Mouse (Mus musculus) MEL (cell line): Measurements from ENCODE around the gene Mlh1. TPM values are rescaled to one million over a fixed set of nuclear protein-coding genes. Genes with fewer than 3 reads are reported as not detected.

ENCODE experiments used
- DNase-seq: peaks from one replicate; pipeline ENCODE4 v3.0.0; 2011; ENCODE audit warnings: low read depth, low spot score
- H3K27ac ChIP-seq: 2 replicates; pipeline ENCODE4 v1.5.1; 2012; ENCODE audit warnings: low read depth, mild to moderate bottlenecking, control low read depth, low read length, moderate library complexity; ENCODE audit not compliant: control insufficient read depth
- H3K27me3 ChIP-seq, 2 experiments: fragments of 150-350 bp in 1 of 2; sonication (generic) in 1 of 2; 2 replicates each; pipeline ENCODE4 v1.6.1; 2012; ENCODE audit warnings: low read length in 2 of 2, mild to moderate bottlenecking in 2 of 2, improper control_type of control experiment in 1 of 2, moderate library complexity in 1 of 2; ENCODE audit not compliant: insufficient read depth in 2 of 2, control insufficient read depth in 1 of 2
- H3K36me3 ChIP-seq, 2 experiments: 2 replicates each; pipeline ENCODE4 v1.6.1; 2012 to 2014; ENCODE audit warnings: low read length in 2 of 2, improper control_type of control experiment in 1 of 2, inconsistent platforms in 1 of 2, mild to moderate bottlenecking in 1 of 2; ENCODE audit not compliant: insufficient read depth in 2 of 2, control insufficient read depth in 1 of 2
- H3K4me1 ChIP-seq, 2 experiments: fragments of 150-350 bp in 1 of 2; sonication (generic) in 1 of 2; 2 replicates each; pipeline ENCODE4 v1.6.1; 2012; ENCODE audit warnings: low read length in 2 of 2, improper control_type of control experiment in 1 of 2, mild to moderate bottlenecking in 1 of 2; ENCODE audit not compliant: insufficient read depth in 2 of 2, control insufficient read depth in 1 of 2
- H3K4me3 ChIP-seq, 2 experiments: fragments of 150-350 bp in 1 of 2; sonication (generic) in 1 of 2; 2 replicates each; pipeline ENCODE4 v1.5.1; 2012; ENCODE audit warnings: low read depth in 2 of 2, low read length in 2 of 2, mild to moderate bottlenecking in 2 of 2, moderate library complexity in 2 of 2, control low read depth in 1 of 2, improper control_type of control experiment in 1 of 2; ENCODE audit not compliant: control insufficient read depth in 1 of 2, insufficient read depth in 1 of 2
- H3K79me2 ChIP-seq: 2 replicates; pipeline ENCODE4 v1.6.1; 2012; ENCODE audit warnings: mild to moderate bottlenecking, low read length, moderate library complexity; ENCODE audit not compliant: control insufficient read depth, poor library complexity, insufficient read depth
- H3K9ac ChIP-seq: 2 replicates; pipeline ENCODE4 v1.6.1; 2012; ENCODE audit warnings: low read depth, mild to moderate bottlenecking, control low read depth, low read length, moderate library complexity; ENCODE audit not compliant: control insufficient read depth, poor library complexity, severe bottlenecking
- H3K9me3 ChIP-seq: fragments of 150-350 bp; sonication (generic); replicated peaks from 2 replicates; pipeline ENCODE4 v1.6.1; 2012; ENCODE audit warnings: mild to moderate bottlenecking, low read length, improper control_type of control experiment, moderate library complexity; ENCODE audit not compliant: insufficient read depth
- CHD1 ChIP-seq: IDR thresholded peaks from 2 replicates; pipeline ENCODE4 v1.6.1; 2012; ENCODE audit warnings: low read depth, mild to moderate bottlenecking, inconsistent platforms, low read length, improper control_type of control experiment
- CHD2 ChIP-seq: IDR thresholded peaks from 2 replicates; pipeline ENCODE4 v1.6.1; 2011; ENCODE audit warnings: low read length, improper control_type of control experiment
- EP300 ChIP-seq, 2 experiments: IDR thresholded peaks; 2 replicates each; pipeline ENCODE4 v1.6.1; 2011; ENCODE audit warnings: improper control_type of control experiment in 2 of 2, low read length in 2 of 2, low read depth in 1 of 2, mild to moderate bottlenecking in 1 of 2
- ETS1 ChIP-seq: IDR thresholded peaks from 2 replicates; pipeline ENCODE4 v1.6.1; 2012; ENCODE audit warnings: low read depth, mild to moderate bottlenecking, inconsistent platforms, low read length, improper control_type of control experiment, moderate library complexity
- HCFC1 ChIP-seq: IDR thresholded peaks from 2 replicates; pipeline ENCODE4 v1.6.1; 2012; ENCODE audit warnings: low read depth, mild to moderate bottlenecking, inconsistent platforms, low read length, improper control_type of control experiment, moderate library complexity
- JUND ChIP-seq: IDR thresholded peaks from 2 replicates; pipeline ENCODE4 v1.6.1; 2011; ENCODE audit warnings: low read depth, mild to moderate bottlenecking, improper control_type of control experiment, low read length
- MAFK ChIP-seq: IDR thresholded peaks from 2 replicates; pipeline ENCODE4 v1.6.1; 2011; ENCODE audit warnings: low read depth, mild to moderate bottlenecking, low read length, improper control_type of control experiment, borderline replicate concordance
- MEF2A ChIP-seq: IDR thresholded peaks from 2 replicates; pipeline ENCODE4 v1.6.1; 2014; ENCODE audit warnings: low read depth, mild to moderate bottlenecking, inconsistent platforms, low read length, improper control_type of control experiment; ENCODE audit not compliant: poor library complexity, insufficient replicate concordance, severe bottlenecking; ENCODE audit errors: extremely low read depth
- MYB ChIP-seq: IDR thresholded peaks from 2 replicates; pipeline ENCODE4 v1.6.1; 2011; ENCODE audit warnings: mild to moderate bottlenecking, low read depth, low read length, improper control_type of control experiment
- MYC ChIP-seq: IDR thresholded peaks from 2 replicates; pipeline ENCODE4 v1.6.1; 2011; ENCODE audit warnings: low read depth, mild to moderate bottlenecking, low read length, improper control_type of control experiment, moderate library complexity
- NRF1 ChIP-seq: IDR thresholded peaks from 2 replicates; pipeline ENCODE4 v1.6.1; 2014; ENCODE audit warnings: low read depth, mild to moderate bottlenecking, inconsistent platforms, low read length, improper control_type of control experiment, moderate library complexity; ENCODE audit not compliant: poor library complexity, insufficient read depth, severe bottlenecking
- POLR2A ChIP-seq, 2 experiments: IDR thresholded peaks; 2 replicates each; pipeline ENCODE4 v1.6.1; 2011 to 2012; ENCODE audit warnings: low read length in 2 of 2, mild to moderate bottlenecking in 2 of 2, control low read depth in 1 of 2, improper control_type of control experiment in 1 of 2, low read depth in 1 of 2, moderate library complexity in 1 of 2; ENCODE audit not compliant: control insufficient read depth in 1 of 2, insufficient read depth in 1 of 2, poor library complexity in 1 of 2
- RAD21 ChIP-seq: IDR thresholded peaks from 2 replicates; pipeline ENCODE4 v1.6.1; 2011; ENCODE audit warnings: mild to moderate bottlenecking, low read depth, low read length, improper control_type of control experiment
- RCOR1 ChIP-seq: IDR thresholded peaks from 2 replicates; pipeline ENCODE4 v1.6.1; 2012; ENCODE audit warnings: low read depth, mild to moderate bottlenecking, inconsistent platforms, low read length, improper control_type of control experiment
- SMC3 ChIP-seq: IDR thresholded peaks from 2 replicates; pipeline ENCODE4 v1.6.1; 2011; ENCODE audit warnings: low read depth, low read length, improper control_type of control experiment
- TAL1 ChIP-seq: IDR thresholded peaks from 2 replicates; pipeline ENCODE4 v1.6.1; 2012; ENCODE audit warnings: mild to moderate bottlenecking, inconsistent platforms, low read length, moderate library complexity, mixed read lengths
- TBP ChIP-seq: IDR thresholded peaks from 2 replicates; pipeline ENCODE4 v1.8.0; 2011; ENCODE audit warnings: low read depth, low read length, improper control_type of control experiment
- UBTF ChIP-seq: IDR thresholded peaks from 2 replicates; pipeline ENCODE4 v1.6.1; 2012; ENCODE audit warnings: low read depth, mild to moderate bottlenecking, inconsistent platforms, low read length, improper control_type of control experiment, moderate library complexity, borderline replicate concordance; ENCODE audit not compliant: insufficient read depth
- ZC3H11A ChIP-seq: IDR thresholded peaks from 2 replicates; pipeline ENCODE4 v1.6.1; 2012; ENCODE audit warnings: low read depth, mild to moderate bottlenecking, inconsistent platforms, low read length, improper control_type of control experiment
- polyA plus RNA-seq, 2 experiments: library from polyadenylated mRNA; stranded (reverse) in 1 of 2; unstranded in 1 of 2; fragments of >175 nt in 1 of 2; fragments of >200 nt in 1 of 2; gene quantifications; 2 replicates each; pipeline versions ENCODE4 v1.2.1 to v1.2.4; 2012; ENCODE audit warnings: low replicate concordance in 2 of 2, low read depth in 1 of 2; ENCODE audit not compliant: insufficient read length in 2 of 2, insufficient read depth in 1 of 2, missing spikeins in 1 of 2
- total RNA-seq: library from RNA; depleted of rRNA; stranded (reverse); fragments of 300-350 nt; gene quantifications from 2 replicates; pipeline ENCODE4 v1.2.3, GENCODE M21; 2012

The Mlh1 gene
- total and polyA plus RNA-seq, 3 experiments = 21.8 to 31.7 TPM; not detected in 1

DNA sequence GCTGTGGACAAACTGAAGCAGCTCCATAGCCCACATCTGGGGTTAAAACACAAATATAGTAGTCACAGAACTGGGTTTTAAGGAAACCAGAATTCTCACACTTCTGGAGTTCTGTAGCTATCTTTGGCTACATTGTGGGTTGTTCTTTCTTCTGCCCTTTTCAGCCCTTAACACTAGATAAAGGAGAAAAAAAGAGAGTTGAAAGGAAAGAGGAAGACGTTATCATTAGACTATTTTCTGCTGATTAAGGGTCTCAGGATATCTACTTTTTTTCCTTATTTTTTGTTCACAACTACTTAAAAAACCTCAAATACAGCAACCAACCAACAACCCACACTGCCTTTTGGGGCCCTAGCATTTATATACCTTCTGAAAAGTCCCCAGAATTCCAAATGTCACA lies 73.3 kb downstream of the Mlh1 start (continued):
- no peak for TF ChIP-seq RAD21

DNA sequence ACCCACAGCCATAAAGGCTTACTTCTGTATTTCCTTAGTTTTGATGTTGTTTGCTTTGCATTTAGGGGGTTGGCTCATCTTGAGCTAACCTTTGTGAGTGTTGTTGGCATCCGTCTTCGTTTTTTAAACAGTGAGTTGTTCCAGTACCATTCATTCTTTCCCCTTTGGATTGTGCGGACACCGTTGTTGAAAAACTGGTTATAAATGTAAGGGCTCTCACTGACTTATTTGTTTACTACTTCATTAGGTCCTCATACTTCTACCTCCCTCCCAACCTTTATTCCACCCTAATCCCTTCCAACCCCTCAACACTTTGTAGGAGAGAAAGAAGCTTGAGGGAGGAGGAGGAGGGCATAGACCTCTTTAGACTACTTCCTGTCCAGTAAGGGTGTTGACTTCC lies 73.9 kb downstream of the Mlh1 start:
- Histone ChIP-seq H3K27ac (peak overlapping the region; percentile 55; the same call in 1 of the 2 replicates), H3K9me3 (no peaks in the 10 kb centered on the region), H3K4me3 (no peak overlapping the region), H3K9ac (no peak overlapping the region), H3K36me3 (peaks cover 0 to 30% of the 10 kb centered on the region in 2 experiments; a peak in 2 of 4 replicates), H3K27me3 (no peaks in the 10 kb centered on the region), H3K4me1 (peaks cover 17 to 19% of the 10 kb centered on the region in 2 experiments), H3K79me2 (no peaks in the 10 kb centered on the region)
- no peak for TF ChIP-seq MYB
- TF ChIP-seq NRF1 = no peak
- TF ChIP-seq HCFC1 = no peak
- no peak for TF ChIP-seq MAFK
- TF ChIP-seq UBTF = no peak
- TF ChIP-seq MEF2A = no peak
- TF ChIP-seq TAL1 = no peak
- TF ChIP-seq MYC = no peak
- no peak for TF ChIP-seq CHD2
- TF ChIP-seq ZC3H11A = no peak
- peak; percentile 11 for DNase-seq

DNA sequence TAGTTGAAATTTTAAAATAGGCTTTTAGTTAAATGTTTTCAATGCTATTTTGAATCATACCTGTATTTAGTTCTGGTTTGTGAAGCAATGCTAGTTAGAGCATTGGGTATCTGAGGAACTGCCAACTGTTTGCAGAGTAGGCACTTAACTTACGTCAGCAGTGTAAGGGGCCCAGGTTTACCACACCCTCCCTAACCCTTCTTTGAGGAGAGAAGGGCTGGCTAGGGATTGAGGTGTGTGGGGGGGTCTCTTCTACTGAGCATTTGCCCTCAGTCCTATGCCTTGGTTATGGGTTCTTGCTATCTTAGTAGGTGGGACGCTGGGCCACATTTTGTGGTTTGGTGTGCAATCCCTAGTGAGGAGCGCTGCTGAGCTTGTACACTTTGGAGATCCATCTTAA lies 74.5 kb downstream of the Mlh1 start:
- no peak for DNase-seq
- peaks cover 17 to 19% of the 10 kb centered on the region in 2 experiments for H3K4me1 ChIP-seq
- no peak overlapping the region for H3K4me3 ChIP-seq
- TF ChIP-seq MAFK (no peak), ETS1 (no peak), ZC3H11A (no peak), SMC3 (no peak), UBTF (no peak), EP300 (IDR thresholded peaks at IDR 0.05; ENCODE audit: low read depth in 1 of 2, low read length in 2 of 2) (no peak), MYC (no peak), TBP (no peak), POLR2A (IDR thresholded peaks at IDR 0.05; ENCODE audit: control insufficient read depth in 1 of 2, insufficient read depth in 1 of 2, low read depth in 1 of 2, low read length in 2 of 2, poor library complexity in 1 of 2) (no peak), MYB (no peak), CHD1 (no peak), JUND (no peak), RCOR1 (no peak)
- no peak overlapping the region for H3K27ac ChIP-seq
- H3K36me3 ChIP-seq = peaks cover 0 to 27% of the 10 kb centered on the region in 2 experiments; a peak in 3 of 4 replicates
- H3K9ac ChIP-seq = no peak overlapping the region
- H3K79me2 ChIP-seq = no peaks in the 10 kb centered on the region
- H3K9me3 ChIP-seq = no peaks in the 10 kb centered on the region
- no peaks in the 10 kb centered on the region for H3K27me3 ChIP-seq
